Mouse (Mus musculus) brain, embryonic 14.5 days (tissue): ENCODE data around the gene Gm28230.

ENCODE experiments used
- CTCF ChIP-seq: fragments of 200-500 bp; IDR thresholded peaks from 2 replicates; pipeline ENCODE4 v1.5.1; 2012; ENCODE audit warnings: inconsistent platforms, mild to moderate bottlenecking, moderate library complexity, borderline replicate concordance; ENCODE audit not compliant: insufficient read depth, insufficient read length; ENCODE audit errors: extremely low read depth
- POLR2A ChIP-seq: fragments of 200-500 bp; IDR thresholded peaks from 2 replicates; pipeline ENCODE4 v1.6.1; 2012; ENCODE audit warnings: mild to moderate bottlenecking, inconsistent platforms, borderline replicate concordance; ENCODE audit not compliant: poor library complexity, insufficient read depth, insufficient read length, severe bottlenecking; ENCODE audit errors: extremely low read depth

DNA sequence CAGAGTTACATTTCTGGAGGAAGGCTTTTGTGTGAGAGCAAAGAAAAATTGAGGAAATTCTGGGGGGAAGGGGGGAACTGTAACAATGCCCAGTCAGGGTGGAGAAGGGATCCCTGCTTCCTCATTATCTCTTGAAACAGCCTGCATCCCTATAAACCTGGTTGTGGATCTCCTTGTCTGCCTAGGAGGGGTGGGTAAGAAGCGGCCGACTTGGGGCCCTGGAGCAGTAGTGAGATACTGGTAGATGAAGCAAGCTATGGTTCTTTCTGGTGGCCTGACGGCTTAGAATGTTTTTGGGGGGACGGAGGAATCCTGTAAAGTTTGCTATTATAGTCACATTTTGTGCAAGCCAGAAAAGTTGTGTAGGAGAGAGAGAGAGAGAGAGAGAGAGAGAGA is 33.1 kb upstream of the Gm28230 start:
- TF ChIP-seq POLR2A = no peak
- TF ChIP-seq CTCF = no peak
